Mouse (Mus musculus) heart, adult 2 months (tissue): ENCODE measurements around the gene Adgrf3.

Experiments
- CTCF ChIP-seq: fragments of 200-600 bp; IDR thresholded peaks from 2 replicates; pipeline ENCODE4 v1.8.1; 2022; ENCODE audit warnings: antibody characterized with exemption, mild to moderate bottlenecking, moderate library complexity
- EP300 ChIP-seq: fragments of 200-500 bp; IDR thresholded peaks from 2 replicates; pipeline ENCODE4 v1.6.1; 2011; ENCODE audit warnings: low read depth, low read length, control low read depth; ENCODE audit not compliant: insufficient read depth
- POLR2A ChIP-seq: fragments of 200-500 bp; IDR thresholded peaks from 2 replicates; pipeline ENCODE4 v1.6.1; 2011; ENCODE audit warnings: mild to moderate bottlenecking, low read depth, low read length, control low read depth; ENCODE audit not compliant: insufficient read depth

GRCm38 (mm10) chr5:30187687-30188485 is 17.6 kb downstream of the Adgrf3 start:
- TF ChIP-seq CTCF = no peak
- no peak for TF ChIP-seq EP300
- no peak for TF ChIP-seq POLR2A
